Mouse (Mus musculus) embryonic facial prominence, embryonic 14.5 days (tissue): ENCODE measurements at regions not wholly inside any gene's neighbourhood (a gene's known extent, or its start where the extent isn't known, plus 50 kb on each side); places are given as distances from the start of the nearest gene placed in this dataset.

ENCODE experiments used
- ATAC-seq: fragments of 200-750 bp; cut with Nextera tagmentation; 2 replicates; pipeline ENCODE4 v1.8.0; 2017; ENCODE audit warnings: low read depth, moderate number of reproducible peaks, moderate TSS enrichment
- DNase-seq: peaks from one replicate; pipeline ENCODE4 v3.0.0-alpha.2; 2015; ENCODE audit warnings: low spot score
- H3K27ac ChIP-seq: fragments of 300-500 bp; sonication (generic); replicated peaks from 2 replicates; pipeline ENCODE4 v1.5.1; 2014; ENCODE audit warnings: low read depth, mild to moderate bottlenecking, low read length, moderate library complexity
- H3K27me3 ChIP-seq: fragments of 300-500 bp; sonication (generic); replicated peaks from 2 replicates; pipeline ENCODE4 v1.6.1; 2014; ENCODE audit warnings: low read length; ENCODE audit not compliant: control insufficient read depth, insufficient read depth
- H3K36me3 ChIP-seq: fragments of 300-500 bp; sonication (generic); 2 replicates; pipeline ENCODE4 v1.6.1; 2014; ENCODE audit warnings: low read length, mixed read lengths; ENCODE audit not compliant: control insufficient read depth, insufficient read depth
- H3K4me1 ChIP-seq: fragments of 300-500 bp; sonication (generic); 2 replicates; pipeline ENCODE4 v1.6.1; 2014; ENCODE audit warnings: antibody characterized with exemption, low read length; ENCODE audit not compliant: control insufficient read depth, insufficient read depth
- H3K4me2 ChIP-seq: fragments of 300-500 bp; sonication (generic); 2 replicates; pipeline ENCODE4 v1.6.1; 2014; ENCODE audit warnings: low read depth, mild to moderate bottlenecking, low read length, moderate library complexity, mixed read lengths
- H3K4me3 ChIP-seq: fragments of 300-500 bp; sonication (generic); 2 replicates; pipeline ENCODE4 v1.5.1; 2014; ENCODE audit warnings: low read depth, mild to moderate bottlenecking, low read length
- H3K9ac ChIP-seq: fragments of 300-500 bp; sonication (generic); 2 replicates; pipeline ENCODE4 v1.6.1; 2014; ENCODE audit warnings: low read depth, mild to moderate bottlenecking, low read length, moderate library complexity, mixed read lengths
- H3K9me3 ChIP-seq: fragments of 300-500 bp; sonication (generic); 2 replicates; pipeline ENCODE4 v1.6.1; 2016; ENCODE audit warnings: low read length; ENCODE audit not compliant: control insufficient read depth
- WGBS: fragments of 180-500 bp; shearing (Covaris S2); extraction: QIAGEN DNeasy Blood & Tissue Kit; methylation state at CpG from one replicate; pipeline ENCODE4 v1.1.7; 2014; 5-methylcytosine and 5-hydroxymethylcytosine counted together

- no peaks in the 10 kb centered on the region for H3K4me1 ChIP-seq
- H3K4me3 ChIP-seq: no peak overlapping the region
- H3K27ac ChIP-seq: no peak overlapping the region
- H3K9me3 ChIP-seq: no peaks in the 10 kb centered on the region
- 51% methylated on average over 1 of the region's 1 CpGs for WGBS
- H3K27me3 ChIP-seq: no peaks in the 10 kb centered on the region
- no peak overlapping the region for H3K9ac ChIP-seq
- H3K4me2 ChIP-seq: no peak overlapping the region
- DNase-seq: peak; percentile 72
- no peaks in the 10 kb centered on the region for H3K36me3 ChIP-seq
- peak; percentile 33; the same call in 1 of the 2 replicates for ATAC-seq
Observed at GRCm38 (mm10) chr3:110984987-110985386, 734.2 kb upstream of the Prmt6 start.

GRCm38 (mm10) chr3:110979301-110979700 lies 728.5 kb upstream of the Prmt6 start:
- Histone ChIP-seq H3K27me3 (no peaks in the 10 kb centered on the region), H3K4me2 (no peak overlapping the region), H3K9me3 (no peaks in the 10 kb centered on the region), H3K4me3 (no peak overlapping the region), H3K4me1 (no peaks in the 10 kb centered on the region), H3K9ac (no peak overlapping the region), H3K36me3 (no peaks in the 10 kb centered on the region), H3K27ac (no peak overlapping the region)
- ATAC-seq (no peak), DNase-seq (no peak)
- 73% methylated on average over 1 of the region's 1 CpGs for WGBS
